Mouse (Mus musculus) layer of hippocampus, adult 2 months (tissue): ENCODE measurements around the gene Abca4. TPM values are rescaled to one million over a fixed set of nuclear protein-coding genes. Genes with fewer than 3 reads are reported as not detected.

Experiments used
- DNase-seq, 2 experiments: peaks; one replicate each; pipeline ENCODE4 v3.0.0; 2022; ENCODE audit warnings: low spot score in 2 of 2
- H3K27ac ChIP-seq: fragments of 200-600 bp; 2 replicates; pipeline ENCODE4 v1.8.1; 2022
- H3K4me3 ChIP-seq: fragments of 200-600 bp; 2 replicates; pipeline ENCODE4 v1.8.1; 2022; ENCODE audit warnings: mild to moderate bottlenecking
- CTCF ChIP-seq: fragments of 200-600 bp; conservative IDR thresholded peaks from 2 replicates; pipeline ENCODE4 v1.8.1; 2022; ENCODE audit warnings: antibody characterized with exemption, mild to moderate bottlenecking, moderate library complexity
- long read RNA-seq, 2 experiments: library from polyadenylated mRNA; stranded (forward); transcript quantifications; one replicate each; pipeline ENCODE4 v2.0.0; 2021; ENCODE audit warnings: borderline mapping rate in 2 of 2
- total RNA-seq, 2 experiments: library from RNA; stranded (reverse); gene quantifications; 2 replicates each; pipeline ENCODE4 v1.2.3; 2021

Abca4 gene
- 1 to 10 TPM in 1 of 2 experiments, under 1 TPM in 1; 0.96 to 1.7 TPM for total RNA-seq
- long read RNA-seq, experiment 1, partial matches to known transcripts = 0 of 1 reads
- long read RNA-seq, experiment 1, other reads (novel, unspliced or antisense) = 1 of 1 reads
- long read RNA-seq, experiment 2 = 0 reads

DNA sequence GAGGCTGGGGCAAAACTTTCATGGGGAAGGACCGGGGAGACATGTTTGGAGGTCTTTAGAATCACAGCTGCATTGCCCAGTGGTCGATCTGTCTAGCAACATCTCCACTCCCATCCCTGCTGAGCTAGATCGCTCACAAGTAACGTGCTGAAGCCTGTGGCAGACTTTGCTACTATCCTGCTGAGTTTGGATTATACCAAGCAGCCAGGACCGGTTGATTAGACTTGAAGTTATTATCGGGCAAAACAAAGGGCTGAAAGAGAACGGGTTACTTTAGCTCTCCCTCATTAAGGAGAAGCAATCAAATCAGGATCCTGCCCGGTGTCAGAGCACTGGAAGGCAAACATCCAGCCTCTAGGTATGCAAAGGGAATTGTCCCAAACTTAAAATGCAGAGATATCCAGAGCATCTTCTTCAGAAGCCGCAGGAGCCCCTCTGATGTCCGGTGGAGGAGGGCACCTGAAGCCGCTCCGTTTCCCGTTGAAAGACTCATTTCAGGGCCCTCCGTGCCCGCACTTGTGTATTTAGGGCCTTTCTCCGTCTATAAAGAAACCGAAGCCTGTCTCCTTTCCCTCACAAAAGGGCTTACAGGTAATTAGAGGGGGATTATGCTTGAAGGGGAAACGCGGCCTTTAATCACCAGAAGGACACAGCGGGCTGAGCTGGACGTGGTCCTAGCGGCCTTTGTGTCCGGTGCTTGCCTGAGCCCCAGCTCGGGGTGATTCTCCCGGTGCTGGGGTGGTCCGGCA is at the start of gene Abca4:
Abca4 (plus strand) TSS at position 645 of the 749 bp plus-strand sequence.
- Histone ChIP-seq H3K27ac (no peak within 1 kb of the TSS), H3K4me3 (peak within 1 kb of the TSS; percentile 20; the same call in 1 of the 2 replicates)
- no peak for TF ChIP-seq CTCF
- no peak for DNase-seq

DNA sequence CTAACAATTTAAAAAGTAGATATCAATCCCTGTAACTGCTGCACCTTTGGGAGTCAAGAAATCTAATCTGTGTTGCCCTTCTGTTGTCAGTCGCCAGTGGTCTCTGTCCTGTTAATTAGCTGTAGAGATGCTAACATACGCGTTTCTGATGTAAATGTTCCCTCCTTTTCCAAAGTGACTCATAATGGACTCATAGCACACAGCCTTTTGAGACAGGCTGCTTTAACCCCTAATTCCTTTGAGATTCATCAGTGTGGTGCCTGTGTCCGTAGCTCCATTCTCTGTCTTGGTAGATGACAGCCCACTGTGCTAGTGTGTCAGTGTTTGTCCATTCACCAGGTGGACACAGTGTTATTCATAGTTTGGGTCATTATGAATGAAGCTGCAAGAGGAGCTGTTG is 49.1 kb upstream of the Abca4 start:
- Histone ChIP-seq H3K27ac (no peak overlapping the region), H3K4me3 (no peak overlapping the region)
- no peak for TF ChIP-seq CTCF
- no peak for DNase-seq

DNA sequence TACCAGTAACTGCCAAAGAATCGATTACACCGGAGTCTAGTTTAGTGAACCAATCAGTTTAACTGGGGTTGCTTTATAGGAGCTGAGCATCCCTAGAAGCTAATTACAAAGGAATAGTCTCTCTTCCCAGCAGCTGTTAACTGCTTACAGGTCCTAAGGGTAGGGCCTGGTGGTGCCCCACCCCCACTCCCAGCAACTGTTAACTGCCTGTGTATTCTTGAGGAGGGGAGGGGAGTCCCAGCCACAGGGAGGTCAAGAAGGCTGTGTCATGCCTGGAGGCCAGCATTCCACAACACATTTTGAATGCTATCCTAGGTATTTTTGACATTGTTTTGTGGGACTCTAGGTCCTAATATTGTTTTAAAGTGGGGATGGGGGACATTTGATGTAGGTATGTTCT is 44.3 kb upstream of the Abca4 start:
- no peak for DNase-seq
- no peak overlapping the region for H3K27ac ChIP-seq
- H3K4me3 ChIP-seq = no peak overlapping the region
- TF ChIP-seq CTCF = no peak

DNA sequence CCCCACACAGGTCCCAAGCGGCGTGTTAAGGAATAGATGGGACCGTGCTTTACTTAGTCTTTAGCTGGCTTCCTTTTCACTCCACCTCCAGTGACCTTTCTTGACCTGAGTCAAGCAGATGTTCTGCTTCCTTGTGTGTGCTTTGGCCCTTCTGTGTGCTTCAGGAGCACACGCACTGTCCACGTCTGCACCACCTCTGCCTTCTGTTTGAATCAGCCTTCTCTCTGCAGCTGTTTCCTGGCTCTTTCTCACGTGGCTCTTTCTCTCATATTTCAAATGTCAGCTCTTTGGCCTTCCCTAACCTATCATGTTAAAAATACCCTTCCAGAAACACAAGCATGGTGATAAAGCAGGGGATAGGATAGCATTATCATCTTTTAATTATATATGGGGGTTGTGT is 42.7 kb upstream of the Abca4 start:
- Histone ChIP-seq H3K27ac (no peak overlapping the region), H3K4me3 (no peak overlapping the region)
- no peak for DNase-seq
- no peak for TF ChIP-seq CTCF

DNA sequence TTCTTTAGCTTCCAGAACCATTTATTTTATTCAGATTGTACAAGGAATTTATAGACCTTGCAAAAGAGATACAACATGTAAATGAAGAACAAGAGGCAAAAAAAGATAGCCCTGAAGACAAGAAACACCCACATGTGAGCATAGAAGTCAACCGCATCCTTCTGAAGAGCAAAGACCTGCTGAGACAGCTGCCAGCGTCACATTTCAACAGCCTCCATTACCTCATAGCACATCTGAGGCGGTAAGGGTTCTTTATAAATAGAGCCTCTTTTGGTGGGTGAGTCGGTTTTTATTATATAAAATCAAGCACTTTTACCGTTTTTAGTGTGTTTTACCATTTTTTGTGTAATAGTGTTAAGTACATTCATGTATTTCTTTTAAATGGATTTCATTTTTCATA is 34.4 kb upstream of the Abca4 start:
- Histone ChIP-seq H3K4me3 (no peak overlapping the region), H3K27ac (no peak overlapping the region)
- no peak for TF ChIP-seq CTCF
- DNase-seq = no peak

DNA sequence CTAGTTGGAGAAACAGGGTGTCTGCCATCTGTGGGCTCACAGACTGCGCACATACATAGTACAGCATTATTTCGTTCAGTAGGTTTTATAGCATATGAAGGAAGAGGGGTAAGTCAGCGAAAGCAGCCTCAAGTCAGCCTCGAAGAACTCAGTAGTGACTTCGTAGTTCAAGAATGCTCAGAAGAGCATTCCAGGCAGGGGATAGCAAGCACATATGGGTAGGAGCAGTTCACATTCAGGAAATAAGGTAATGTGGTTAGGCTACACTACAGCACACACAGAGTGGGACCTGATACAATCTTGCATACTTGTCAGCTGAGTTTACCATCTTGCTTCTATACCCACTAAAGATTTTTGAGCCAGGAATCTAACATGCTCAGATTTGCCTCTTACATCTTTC is 34.0 kb upstream of the Abca4 start:
- Histone ChIP-seq H3K4me3 (no peak overlapping the region), H3K27ac (no peak overlapping the region)
- no peak for TF ChIP-seq CTCF
- no peak for DNase-seq

DNA sequence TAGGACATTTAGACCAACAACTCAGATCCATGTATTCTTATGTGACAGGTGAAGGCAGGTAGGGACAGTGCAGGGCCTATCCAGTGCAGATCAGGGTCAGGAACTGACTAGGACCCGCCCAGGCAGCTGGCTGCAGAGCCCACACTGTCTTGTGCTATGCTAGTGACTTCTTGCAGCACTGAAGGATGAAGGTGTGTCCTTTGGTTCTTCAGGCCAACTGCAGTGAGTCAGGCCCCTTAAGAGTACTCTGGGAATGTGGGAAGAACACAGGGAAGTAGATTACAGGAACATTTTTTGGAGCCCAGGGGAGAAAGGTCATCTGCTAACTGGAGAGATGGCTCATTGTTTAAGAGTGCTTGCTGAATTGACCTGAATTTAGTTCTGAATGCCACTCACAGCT is 31.8 kb upstream of the Abca4 start:
- DNase-seq = no peak
- TF ChIP-seq CTCF = no peak
- Histone ChIP-seq H3K27ac (no peak overlapping the region), H3K4me3 (no peak overlapping the region)

DNA sequence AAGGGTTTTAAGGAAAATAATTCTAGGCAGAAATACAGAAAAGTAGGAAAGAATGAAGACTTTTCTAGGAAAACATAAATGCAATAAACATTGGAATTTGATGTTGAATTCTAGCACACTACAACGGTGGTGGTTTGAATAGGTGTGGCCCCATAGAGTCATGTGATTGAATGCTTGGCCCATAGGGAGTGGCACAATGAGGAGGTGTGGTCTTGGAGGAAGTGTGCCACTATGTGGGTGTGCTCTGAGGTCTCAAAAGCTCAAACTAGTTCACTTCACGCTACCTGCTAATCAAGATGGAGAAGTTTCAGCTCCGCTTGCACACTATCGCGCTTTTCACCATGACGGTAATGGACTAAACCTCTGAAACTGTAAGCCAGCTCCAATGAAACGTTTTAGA is 25.8 kb upstream of the Abca4 start:
- DNase-seq = no peak
- Histone ChIP-seq H3K4me3 (no peak overlapping the region), H3K27ac (no peak overlapping the region)
- TF ChIP-seq CTCF = no peak

DNA sequence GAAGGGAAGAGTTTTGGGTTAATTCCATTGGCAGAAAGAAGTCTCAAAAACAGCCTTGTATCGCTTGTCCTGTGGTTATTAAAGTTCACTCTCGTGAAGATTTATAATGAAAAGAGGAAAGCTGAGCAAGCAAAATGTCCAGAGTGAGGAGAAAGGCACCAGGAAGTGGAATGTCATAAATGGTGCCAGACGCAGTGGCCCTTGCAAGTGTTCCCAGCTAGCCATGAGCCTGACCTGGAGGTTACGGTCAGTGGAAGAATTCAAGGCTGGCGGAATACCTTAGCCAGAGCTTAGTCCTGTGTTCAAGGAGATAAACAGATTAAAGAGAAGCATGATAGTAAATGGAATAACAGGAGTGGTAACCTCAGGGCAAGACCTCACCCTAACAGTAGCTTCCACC is 25.1 kb upstream of the Abca4 start:
- no peak for DNase-seq
- no peak overlapping the region for H3K27ac ChIP-seq
- TF ChIP-seq CTCF = no peak
- no peak overlapping the region for H3K4me3 ChIP-seq

DNA sequence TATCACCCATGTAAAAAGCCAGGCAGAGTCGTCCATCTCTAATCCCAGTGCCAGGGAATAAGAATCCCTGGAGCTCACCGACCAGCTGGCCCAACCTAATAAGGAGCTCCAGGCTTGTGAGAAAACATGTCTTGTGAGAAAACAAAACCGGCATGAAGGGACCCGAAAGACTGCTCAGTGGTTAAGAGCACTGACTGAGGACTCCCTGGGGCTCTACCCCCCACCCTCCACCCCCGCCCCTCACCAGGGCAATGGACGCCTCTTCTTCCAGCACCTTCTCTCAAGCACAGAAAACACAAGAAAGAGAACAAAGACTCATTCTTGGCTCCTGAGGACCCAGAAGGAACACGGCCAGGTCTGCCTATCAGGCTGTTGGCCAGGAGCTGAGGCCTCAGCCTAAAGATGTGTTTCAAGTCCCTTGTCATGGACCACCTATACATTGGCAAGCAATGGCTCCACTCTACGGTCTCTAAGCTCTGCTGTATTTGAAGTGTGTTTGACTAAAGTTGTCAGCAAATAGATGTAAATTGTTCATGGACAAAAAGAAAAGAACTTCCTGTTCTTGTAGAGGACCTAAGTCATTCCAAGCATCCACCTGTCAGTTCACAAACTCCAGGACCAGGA is 23.1 kb upstream of the Abca4 start:
- no peak overlapping the region for H3K4me3 ChIP-seq
- no peak for DNase-seq
- TF ChIP-seq CTCF = no peak
- H3K27ac ChIP-seq = no peak overlapping the region

DNA sequence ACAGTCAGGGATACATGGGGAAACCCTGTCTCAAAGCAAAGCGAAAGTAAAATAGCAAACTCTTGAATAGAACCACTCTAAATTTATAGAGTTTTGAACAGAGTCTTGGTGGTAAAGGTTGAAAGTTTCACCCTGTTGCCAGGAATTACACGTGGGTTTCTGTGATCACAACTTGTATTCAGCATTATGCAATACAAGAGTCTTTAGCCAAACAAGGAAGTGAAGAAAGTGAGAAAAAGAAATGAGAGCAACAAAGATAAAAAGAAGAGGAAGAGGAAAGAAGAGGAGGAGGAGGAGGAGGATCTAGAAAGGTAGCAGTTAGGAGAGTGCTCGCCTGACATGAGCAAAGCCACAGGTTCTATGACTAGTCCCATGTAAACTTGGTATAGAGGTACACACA is 21.9 kb upstream of the Abca4 start:
- Histone ChIP-seq H3K4me3 (no peak overlapping the region), H3K27ac (no peak overlapping the region)
- TF ChIP-seq CTCF = no peak
- no peak for DNase-seq

DNA sequence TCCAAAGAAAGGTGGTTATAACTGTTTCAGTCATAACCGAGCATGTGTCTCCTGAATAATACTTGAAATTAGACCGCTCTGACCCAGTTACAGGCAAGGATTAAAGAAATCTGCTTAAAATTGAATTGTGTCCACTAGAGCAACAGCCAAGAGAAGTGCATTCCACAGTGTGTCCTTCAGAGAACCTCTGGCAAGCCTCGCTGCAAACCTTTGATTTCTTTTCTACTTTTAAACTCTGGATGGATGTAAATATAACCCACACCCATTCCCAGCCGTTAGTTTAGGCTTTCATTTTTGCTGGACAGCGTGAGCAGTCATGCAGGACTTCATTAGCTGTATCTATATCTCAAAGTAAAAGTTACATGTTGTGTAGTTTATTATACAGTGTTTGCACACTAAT is 17.6 kb upstream of the Abca4 start:
- DNase-seq = no peak
- no peak overlapping the region for H3K27ac ChIP-seq

DNA sequence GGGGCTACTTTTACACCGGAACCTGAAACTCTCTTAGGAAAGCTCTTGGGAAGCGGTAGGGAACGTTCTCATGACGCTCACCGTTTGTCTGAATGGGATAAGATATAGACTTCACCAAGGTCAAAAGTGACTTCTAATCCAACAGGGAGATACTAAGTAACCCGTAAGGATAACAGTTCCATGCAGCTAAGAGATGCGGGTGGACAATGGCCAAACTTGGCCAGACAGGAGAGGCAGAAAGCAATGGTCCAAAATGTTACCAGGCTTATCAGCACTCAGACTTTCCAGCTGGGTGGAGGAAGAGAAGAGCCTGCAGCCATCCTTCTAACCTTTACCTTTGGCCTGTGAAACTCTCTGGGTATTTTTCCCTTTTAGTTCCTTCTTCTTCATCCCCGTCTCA is 16.5 kb upstream of the Abca4 start:
- H3K27ac ChIP-seq = no peak overlapping the region
- TF ChIP-seq CTCF = no peak
- no peak for DNase-seq

More for the DNA sequence above, 17.6 kb upstream of the Abca4 start:
- H3K4me3 ChIP-seq = no peak overlapping the region
- no peak for TF ChIP-seq CTCF

More for the DNA sequence above, 16.5 kb upstream of the Abca4 start:
- no peak overlapping the region for H3K4me3 ChIP-seq
